Mouse (Mus musculus) neural tube, postnatal 0 days (tissue): ENCODE measurements around the gene Gm2075. TPM values are rescaled to one million over a fixed set of nuclear protein-coding genes. Genes with fewer than 3 reads are reported as not detected.

ENCODE experiments used
- polyA plus RNA-seq: library from polyadenylated mRNA; unstranded; fragments of >200 nt; fragmentation: Nextera tagmentation; extraction: Ambion mirVana; gene quantifications from 2 replicates; pipeline ENCODE4 v1.2.1, GENCODE M21; 2015

Gene Gm2075
- polyA plus RNA-seq: not detected in 2 replicates

GRCm38 (mm10) chr12:88011548-88011947 is at the start of gene Gm2075:
Gm2075 (plus strand) TSS chr12:88011848.

GRCm38 (mm10) chr12:88018671-88019070 is 7.0 kb downstream of the Gm2075 start, which contains the start of gene Gm6803:
Gm6803 (minus strand) TSS chr12:88018771.

GRCm38 (mm10) chr12:88026704-88027103 is 15.1 kb downstream of the Gm2075 start, which contains the start of gene Gm2056:
Gm2056 (plus strand) TSS chr12:88027004.

Other genes starting within 250 kb of the Gm2075 start
- not detected in 2 replicates for gene Gm21319, start 236.1 kb upstream of the Gm2075 start, polyA plus RNA-seq
- not detected in 2 replicates for gene Gm21936, start 216.3 kb upstream of the Gm2075 start, polyA plus RNA-seq
- not detected in 2 replicates for gene BB287469, start 195.3 kb upstream of the Gm2075 start, polyA plus RNA-seq
- gene Gm2001, start 169.5 kb upstream of the Gm2075 start, polyA plus RNA-seq: not detected in 2 replicates
- gene Gm2016, start 137.8 kb upstream of the Gm2075 start, polyA plus RNA-seq: not detected in 2 replicates
- gene Gm2022, start 116.5 kb upstream of the Gm2075 start, polyA plus RNA-seq: not detected in 2 replicates
- gene Gm2035, start 92.0 kb upstream of the Gm2075 start, polyA plus RNA-seq: not detected in 2 replicates
- gene Gm2042, start 57.8 kb upstream of the Gm2075 start, polyA plus RNA-seq: not detected in 2 replicates
- not detected in 2 replicates for gene Gm6803, start 6.9 kb downstream of the Gm2075 start, polyA plus RNA-seq
- gene Gm2056, start 15.2 kb downstream of the Gm2075 start, polyA plus RNA-seq: not detected in 2 replicates
- not detected in 2 replicates for gene Gm16368, start 71.8 kb downstream of the Gm2075 start, polyA plus RNA-seq
- gene Gm10436, start 170.3 kb downstream of the Gm2075 start, polyA plus RNA-seq: not detected in 2 replicates
- gene Gm8332, start 238.3 kb downstream of the Gm2075 start, polyA plus RNA-seq: not detected in 2 replicates